ENCODE assay signal across 12 mouse cellular contexts in the genomic region with DNA sequence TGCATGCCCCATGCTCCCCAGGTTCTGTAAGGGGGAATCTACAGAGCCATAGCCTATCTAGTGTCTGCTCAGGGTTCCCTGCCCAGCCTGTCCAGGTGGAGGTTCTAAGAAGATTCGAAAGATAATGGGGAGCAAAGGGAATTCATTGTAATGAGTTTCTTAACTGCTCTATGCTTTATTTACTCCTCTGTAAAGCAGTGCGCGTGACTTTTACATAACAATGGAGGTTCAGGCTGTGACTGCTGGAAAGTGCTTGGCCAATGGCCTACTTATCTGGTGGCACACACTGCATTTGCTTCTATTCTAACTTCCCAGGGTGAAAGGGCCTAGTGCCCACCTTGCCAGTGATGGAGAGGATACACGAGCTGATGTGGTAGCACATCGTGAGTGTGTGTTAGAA.
"Had no signal": no experiment of that assay in that cellular context is flagged by ENCODE, and none has a peak within 500 bp of the region (broad histone marks: within the 10 kb centered on the region; RNA-seq: fewer than 3 reads in every experiment).

No protein-coding gene starts in this region.

- DNase-seq: cerebellum, postnatal 25 days; cerebellum, postnatal 36 days; embryo, embryonic 11 days; forebrain, postnatal 0 days; gastrocnemius, adult 2 months; gastrocnemius, postnatal 10 days; gastrocnemius, postnatal 14 days; gastrocnemius, postnatal 25 days; gastrocnemius, postnatal 36 days; heart, adult 11 months; heart, adult 18-20 months; heart, adult 2 months had no signal
